Mouse (Mus musculus) CD4-positive naive resting alpha-beta T cell, adult 57 days (primary cell): ENCODE data around the gene Gpcpd1. TPM values are rescaled to one million over a fixed set of nuclear protein-coding genes. Genes with fewer than 3 reads are reported as not detected.

Source experiments
- total RNA-seq: library from RNA; stranded (reverse); gene quantifications from one replicate; pipeline ENCODE4 v1.2.4, GENCODE M21; 2023

The Gpcpd1 gene
- 75.2 TPM for total RNA-seq

DNA sequence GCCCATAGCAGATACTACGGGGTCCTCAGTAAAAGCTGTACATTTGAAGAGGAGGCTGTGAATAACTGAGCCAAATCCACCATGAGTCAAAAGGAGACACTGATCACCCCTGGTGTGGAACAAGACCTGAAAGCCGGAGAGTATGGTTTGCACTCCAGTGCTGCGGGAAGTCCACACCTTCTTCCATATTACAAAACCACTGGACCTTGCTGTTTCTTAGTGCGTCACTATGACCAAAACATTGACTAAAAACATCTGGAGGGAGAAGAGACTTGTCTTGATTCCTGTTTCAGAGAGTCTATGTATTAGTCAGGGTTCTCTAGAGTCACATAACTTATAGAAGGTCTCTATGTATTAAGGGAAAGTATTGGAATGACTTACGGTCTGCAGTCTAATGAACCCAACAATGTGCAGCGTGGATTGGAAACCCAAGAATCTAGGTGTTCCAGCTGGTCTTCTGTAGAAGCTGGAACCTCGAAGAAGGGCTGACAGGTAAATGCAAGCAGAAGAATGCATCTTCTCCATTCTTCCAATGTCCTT lies at the start of gene Gpcpd1:
Gene Gpcpd1 (minus strand): TSS at position 490 of the 540 bp plus-strand sequence.

Other genes with a start within 250 kb of the Gpcpd1 start
- not detected for gene Prokr2, start 202.3 kb downstream of the Gpcpd1 start, total RNA-seq
- gene Shld1, start 99.2 kb upstream of the Gpcpd1 start, total RNA-seq, result 30.3 TPM
- gene Chgb, start 193.5 kb upstream of the Gpcpd1 start, total RNA-seq, result not detected
- gene Trmt6, start 228.3 kb upstream of the Gpcpd1 start, total RNA-seq, result 35.7 TPM
- gene Mcm8, start 228.4 kb upstream of the Gpcpd1 start, total RNA-seq, result 4.9 TPM